In genomic region chr9:87895526-87895925, GRCm38 (mm10) we compare ENCODE assay signal across 13 mouse cellular contexts.
"Had no signal": no experiment of that assay in that cellular context is flagged by ENCODE, and none has a peak within 500 bp of the region (broad histone marks: within the 10 kb centered on the region; RNA-seq: fewer than 3 reads in every experiment).

No protein-coding gene starts in this region.

- DNase-seq: lung, adult 18-20 months; lung, embryonic 14.5 days; lung, postnatal 10 days; lung, postnatal 4 days; midbrain, embryonic 14.5 days; retina, postnatal 1 day; right cerebral cortex, adult 18-20 months; right cerebral cortex, postnatal 25 days; right cerebral cortex, postnatal 4 days; spleen, adult 18-20 months; thymus, adult 18-20 months; thymus, postnatal 14 days; thymus, postnatal 36 days had no signal
